Mouse (Mus musculus) kidney, postnatal 14 days (tissue): Measurements from ENCODE around the gene Hdac4.

Experiments used
- DNase-seq: peaks from one replicate; pipeline ENCODE4 v3.0.0; 2022; ENCODE audit warnings: mixed read lengths

Gene Hdac4

GRCm38 (mm10) chr1:92178021-92178895 is 17.2 kb downstream of the Hdac4 start:
- DNase-seq: peak; percentile 10

- no peak for DNase-seq
Observed at GRCm38 (mm10) chr1:92177599-92177998, 17.9 kb downstream of the Hdac4 start.

- DNase-seq: no peak
Observed at GRCm38 (mm10) chr1:92177196-92177595, 18.3 kb downstream of the Hdac4 start.

- no peak for DNase-seq
Observed at GRCm38 (mm10) chr1:92175266-92175665, 20.2 kb downstream of the Hdac4 start.

- DNase-seq: no peak
Observed at GRCm38 (mm10) chr1:92174898-92175255, 20.6 kb downstream of the Hdac4 start.

- peak; percentile 32 for DNase-seq
Observed at GRCm38 (mm10) chr1:92174251-92174897, 21.1 kb downstream of the Hdac4 start.

GRCm38 (mm10) chr1:92170616-92171235 is 24.8 kb downstream of the Hdac4 start:
- DNase-seq: no peak

- peak; percentile 14 for DNase-seq
Observed at GRCm38 (mm10) chr1:92169776-92170055, 25.8 kb downstream of the Hdac4 start.

GRCm38 (mm10) chr1:92168900-92169775 is 26.4 kb downstream of the Hdac4 start:
- DNase-seq: no peak

GRCm38 (mm10) chr1:92163932-92164331 is 31.6 kb downstream of the Hdac4 start:
- no peak for DNase-seq

GRCm38 (mm10) chr1:92159804-92160203 is 35.7 kb downstream of the Hdac4 start:
- no peak for DNase-seq

GRCm38 (mm10) chr1:92150201-92150600 is 45.3 kb downstream of the Hdac4 start:
- DNase-seq: no peak

- DNase-seq: no peak
Observed at GRCm38 (mm10) chr1:92148527-92148926, 47.0 kb downstream of the Hdac4 start.

- DNase-seq: peak; percentile 29
Observed at GRCm38 (mm10) chr1:92144868-92145534, 50.5 kb downstream of the Hdac4 start.

- DNase-seq: no peak
Observed at GRCm38 (mm10) chr1:92143331-92143895, 52.1 kb downstream of the Hdac4 start.

- DNase-seq: no peak
Observed at GRCm38 (mm10) chr1:92142793-92143192, 52.7 kb downstream of the Hdac4 start.

GRCm38 (mm10) chr1:92139001-92139400 is 56.5 kb downstream of the Hdac4 start:
- no peak for DNase-seq

- peak; percentile 89 for DNase-seq
Observed at GRCm38 (mm10) chr1:92137136-92137848, 58.2 kb downstream of the Hdac4 start.

GRCm38 (mm10) chr1:92136362-92136761 is 59.1 kb downstream of the Hdac4 start:
- DNase-seq: no peak

- peak; percentile 24 for DNase-seq
Observed at GRCm38 (mm10) chr1:92132181-92132580, 63.3 kb downstream of the Hdac4 start.

- peak; percentile 93 for DNase-seq
Observed at GRCm38 (mm10) chr1:92130470-92131100, 64.9 kb downstream of the Hdac4 start.
